Mouse (Mus musculus) cortical plate, adult 2 months (tissue): Measurements from ENCODE around the gene Zfp316. TPM values are rescaled to one million over a fixed set of nuclear protein-coding genes. Genes with fewer than 3 reads are reported as not detected.
A peak's percentile ranks its signal among the peaks of the same experiment; 100 is the strongest.

Experiments used
- H3K27ac ChIP-seq: fragments of 200-500 bp; 2 replicates; pipeline ENCODE4 v1.5.1; 2012; ENCODE audit warnings: low read length, control low read depth, inconsistent platforms; ENCODE audit not compliant: insufficient read depth
- H3K4me1 ChIP-seq: fragments of 200-500 bp; 2 replicates; pipeline ENCODE4 v1.6.1; 2011; ENCODE audit warnings: low read length; ENCODE audit not compliant: control insufficient read depth, insufficient read depth
- H3K4me3 ChIP-seq: fragments of 200-500 bp; 2 replicates; pipeline ENCODE4 v1.5.1; 2011; ENCODE audit warnings: mild to moderate bottlenecking, low read length, control low read depth; ENCODE audit not compliant: insufficient read depth
- CTCF ChIP-seq: fragments of 200-500 bp; IDR thresholded peaks from 2 replicates; pipeline ENCODE4 v1.5.1; 2011; ENCODE audit warnings: mild to moderate bottlenecking, control low read depth, low read length; ENCODE audit not compliant: insufficient read depth; ENCODE audit errors: extremely low read depth
- POLR2A ChIP-seq: fragments of 200-500 bp; IDR thresholded peaks from 2 replicates; pipeline ENCODE4 v1.6.1; 2011; ENCODE audit warnings: mild to moderate bottlenecking, low read length, control low read depth; ENCODE audit not compliant: insufficient read depth; ENCODE audit errors: extremely low read depth
- polyA plus RNA-seq: library from polyadenylated mRNA; depleted of rRNA; stranded (reverse); fragments of >200 nt; gene quantifications from 2 replicates; pipeline ENCODE4 v1.2.3, GENCODE M21; 2012

The Zfp316 gene
- polyA plus RNA-seq, 1 experiment: 13.9 TPM

DNA sequence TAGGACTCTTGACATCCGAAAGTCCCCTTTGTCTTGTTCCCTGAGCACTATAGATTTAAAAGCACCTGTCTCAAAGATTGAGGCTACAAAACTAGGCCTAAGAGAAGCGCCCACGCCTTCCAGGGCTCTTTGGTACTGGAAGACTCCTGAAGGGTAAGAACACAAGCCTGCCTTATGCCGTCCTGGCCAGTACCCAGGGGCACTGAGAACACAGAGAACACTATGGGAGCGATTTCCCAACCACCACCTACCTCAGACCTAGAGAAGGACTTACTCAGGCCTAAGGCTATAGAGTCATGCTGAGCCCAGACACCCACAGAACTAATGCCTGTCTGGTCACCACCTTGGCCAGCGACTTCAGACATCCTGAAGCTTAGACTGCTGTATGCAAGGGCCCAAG, 3.0 kb downstream of the Zfp316 start:
- H3K4me3 ChIP-seq: no peak overlapping the region

DNA sequence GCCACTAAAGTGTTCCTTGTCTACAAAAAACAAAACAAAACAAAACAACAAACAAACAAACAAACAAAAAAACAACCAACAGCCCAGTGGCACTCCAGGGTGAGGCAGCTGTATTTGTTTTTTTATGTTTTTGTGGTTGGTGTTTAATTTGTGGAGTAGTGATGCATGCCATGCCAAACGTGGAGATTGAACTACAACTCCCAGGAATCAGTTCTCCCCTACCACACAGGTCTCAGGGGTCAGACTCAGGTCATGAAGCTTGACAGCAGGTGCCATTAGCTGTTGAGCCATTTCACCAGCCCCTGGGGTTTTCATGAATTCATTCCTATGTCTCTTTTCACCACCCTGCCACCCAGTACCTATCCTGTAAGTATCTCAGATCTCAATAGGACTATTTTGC, 4.4 kb downstream of the Zfp316 start:
- H3K4me1 ChIP-seq: peaks cover 9% of the 10 kb centered on the region
- no peak overlapping the region for H3K4me3 ChIP-seq
- TF ChIP-seq CTCF (no peak), POLR2A (no peak)
- no peak overlapping the region for H3K27ac ChIP-seq

More for the DNA sequence above, 3.0 kb downstream of the Zfp316 start:
- TF ChIP-seq CTCF (no peak), POLR2A (no peak)
- Histone ChIP-seq H3K4me1 (peaks cover 11% of the 10 kb centered on the region), H3K27ac (no peak overlapping the region)

DNA sequence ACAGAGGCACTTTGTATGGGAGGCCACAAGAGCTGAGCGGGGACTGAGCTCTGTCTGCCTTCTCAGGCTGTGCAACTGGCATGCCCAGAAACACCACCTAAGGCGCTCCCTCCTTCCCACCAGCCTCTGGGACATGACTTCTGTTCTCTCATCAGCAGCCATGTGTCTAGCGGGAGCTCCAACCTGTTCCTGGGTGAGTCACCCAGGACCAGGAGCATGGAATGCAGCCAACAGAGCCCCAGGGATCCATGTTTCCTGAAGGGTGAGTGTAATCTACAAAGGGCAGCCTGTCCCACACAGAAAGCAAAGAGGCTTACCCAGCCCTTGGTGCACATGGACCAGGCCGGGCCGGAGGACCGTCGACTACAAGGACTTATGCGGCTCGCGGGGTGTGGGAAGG, 5.1 kb downstream of the Zfp316 start:
- Histone ChIP-seq H3K27ac (no peak overlapping the region), H3K4me1 (peaks cover 9% of the 10 kb centered on the region), H3K4me3 (no peak overlapping the region)
- no peak for TF ChIP-seq CTCF
- no peak for TF ChIP-seq POLR2A

DNA sequence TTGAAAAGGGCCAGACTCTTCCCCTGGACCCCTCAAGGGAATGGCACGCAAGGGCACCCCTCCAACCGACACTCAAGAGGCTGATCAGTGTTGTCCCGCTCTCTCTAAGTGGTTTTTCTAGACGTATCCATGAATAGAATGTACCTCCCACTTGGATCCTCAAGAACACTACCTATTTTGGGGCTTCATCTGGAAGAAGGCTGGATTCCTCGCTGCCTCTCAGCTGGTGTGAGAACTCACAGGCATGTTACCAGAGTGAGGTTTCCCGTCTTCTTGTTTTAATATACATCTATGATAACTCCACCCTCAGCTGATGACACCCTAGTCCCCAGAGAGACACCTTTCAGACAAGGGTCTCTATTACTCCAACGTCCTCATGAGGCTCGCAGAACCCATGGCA, 8.2 kb downstream of the Zfp316 start:
- Histone ChIP-seq H3K27ac (peak overlapping the region; percentile 10; the same call in 1 of the 2 replicates), H3K4me1 (peaks cover 6% of the 10 kb centered on the region), H3K4me3 (no peak overlapping the region)
- TF ChIP-seq POLR2A (no peak), CTCF (no peak)

DNA sequence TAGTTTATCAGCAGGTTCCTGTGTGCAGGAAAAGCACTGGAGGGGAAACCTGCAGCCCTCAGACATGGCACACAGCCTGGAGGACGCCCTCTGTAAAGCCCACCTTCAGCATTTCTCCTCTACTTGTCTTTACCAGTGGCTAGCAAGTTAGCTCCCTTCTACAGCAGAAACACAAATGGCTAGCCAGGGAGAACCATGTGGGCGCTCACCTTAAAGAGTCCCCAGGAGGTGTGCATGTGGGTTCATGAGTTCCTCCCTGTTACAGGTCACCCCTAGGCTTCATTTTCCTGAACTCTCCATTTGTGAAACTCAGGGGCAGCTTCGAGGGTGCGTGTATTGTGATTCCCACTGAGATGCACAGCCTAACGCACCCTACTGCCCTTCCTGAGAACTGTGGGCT, 14.0 kb downstream of the Zfp316 start:
- no peak overlapping the region for H3K27ac ChIP-seq
- no peak for TF ChIP-seq POLR2A
- no peak for TF ChIP-seq CTCF
- H3K4me1 ChIP-seq: no peaks in the 10 kb centered on the region; the same call in 1 of the 2 replicates
- no peak overlapping the region for H3K4me3 ChIP-seq

DNA sequence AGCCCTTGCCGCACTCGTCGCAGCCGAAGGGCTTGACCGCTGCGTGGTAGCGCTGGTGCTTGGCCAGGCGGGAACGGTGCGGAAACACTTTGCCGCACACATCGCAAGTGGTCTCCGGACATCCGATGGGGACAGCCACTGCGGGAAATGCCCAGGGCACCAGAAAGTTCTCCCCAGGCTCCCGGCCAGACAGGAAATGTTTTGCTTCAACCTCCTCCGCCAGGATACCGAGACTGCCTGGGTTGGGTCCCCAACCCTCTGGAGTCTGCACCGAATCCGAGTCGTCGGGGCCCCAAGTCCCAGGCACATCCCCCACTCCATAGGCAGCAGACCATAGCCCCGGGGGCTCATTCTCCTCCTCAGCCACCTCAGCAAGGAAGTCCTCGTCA, 14.7 kb downstream of the Zfp316 start:
- Histone ChIP-seq H3K4me3 (no peak overlapping the region), H3K27ac (no peak overlapping the region), H3K4me1 (no peaks in the 10 kb centered on the region)
- TF ChIP-seq POLR2A (no peak), CTCF (no peak)

DNA sequence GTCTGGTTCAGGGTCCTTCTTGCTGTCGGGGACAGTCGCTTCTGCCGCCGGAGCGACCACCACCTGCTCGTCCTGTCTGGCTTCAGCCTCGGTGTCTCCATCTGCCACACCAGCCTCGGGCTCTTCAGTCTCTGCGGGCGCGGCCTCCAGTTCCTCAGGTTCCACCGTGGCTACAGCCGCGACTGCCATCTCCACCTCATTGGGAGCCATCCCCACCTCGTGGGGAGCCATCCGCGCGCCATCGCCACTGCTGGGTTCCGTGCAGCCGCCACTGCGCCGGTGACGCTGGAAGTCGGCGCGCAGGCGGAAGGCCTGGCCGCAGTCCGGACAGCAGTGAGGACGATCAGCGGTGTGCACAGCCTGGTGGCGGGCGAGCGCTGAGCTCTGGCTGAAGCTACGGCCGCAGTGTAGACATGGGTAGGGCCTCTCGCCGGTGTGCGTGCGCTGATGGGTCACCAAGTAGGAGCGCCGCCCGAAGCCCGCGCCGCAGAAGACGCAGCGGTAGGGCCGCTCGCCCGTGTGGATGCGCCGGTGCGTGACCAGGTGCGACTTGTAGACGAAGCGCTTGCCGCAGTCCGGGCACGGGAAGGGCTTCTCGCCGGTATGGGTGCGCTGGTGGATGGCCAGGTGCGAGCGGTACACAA, 15.2 kb downstream of the Zfp316 start:
- H3K4me1 ChIP-seq: no peaks in the 10 kb centered on the region
- TF ChIP-seq CTCF: no peak
- no peak for TF ChIP-seq POLR2A
- no peak overlapping the region for H3K27ac ChIP-seq
- no peak overlapping the region for H3K4me3 ChIP-seq

DNA sequence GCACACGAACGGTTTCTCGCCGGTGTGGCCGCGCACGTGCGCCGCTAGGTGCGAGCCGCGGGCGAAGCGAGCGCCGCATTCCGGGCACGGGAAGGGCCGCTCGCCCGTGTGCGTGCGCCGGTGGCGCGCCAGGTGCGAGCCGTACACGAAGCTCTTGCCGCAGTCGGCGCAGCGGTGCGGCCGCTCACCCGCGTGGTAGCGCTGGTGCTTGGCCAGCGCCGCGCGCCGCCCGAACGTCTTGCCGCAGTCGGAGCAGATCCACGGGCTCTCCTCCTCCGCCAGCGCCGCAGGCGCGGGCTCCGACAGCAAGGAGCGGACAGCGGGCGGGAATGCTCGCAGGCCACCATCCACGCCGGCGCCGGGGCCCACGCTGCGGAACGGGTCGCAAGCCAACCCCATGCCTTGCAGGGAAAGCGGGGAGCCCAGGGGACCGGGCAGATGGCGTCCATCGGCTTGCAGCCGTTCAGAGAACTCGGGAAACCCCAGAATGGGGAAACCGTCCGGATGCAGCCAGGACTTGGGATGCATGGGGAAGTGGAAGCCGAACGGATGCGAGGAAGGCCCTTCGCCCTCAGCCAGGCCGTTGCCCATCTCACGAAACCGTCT, 15.8 kb downstream of the Zfp316 start:
- no peak overlapping the region for H3K27ac ChIP-seq
- no peaks in the 10 kb centered on the region for H3K4me1 ChIP-seq
- no peak for TF ChIP-seq POLR2A
- TF ChIP-seq CTCF: no peak
- H3K4me3 ChIP-seq: no peak overlapping the region

DNA sequence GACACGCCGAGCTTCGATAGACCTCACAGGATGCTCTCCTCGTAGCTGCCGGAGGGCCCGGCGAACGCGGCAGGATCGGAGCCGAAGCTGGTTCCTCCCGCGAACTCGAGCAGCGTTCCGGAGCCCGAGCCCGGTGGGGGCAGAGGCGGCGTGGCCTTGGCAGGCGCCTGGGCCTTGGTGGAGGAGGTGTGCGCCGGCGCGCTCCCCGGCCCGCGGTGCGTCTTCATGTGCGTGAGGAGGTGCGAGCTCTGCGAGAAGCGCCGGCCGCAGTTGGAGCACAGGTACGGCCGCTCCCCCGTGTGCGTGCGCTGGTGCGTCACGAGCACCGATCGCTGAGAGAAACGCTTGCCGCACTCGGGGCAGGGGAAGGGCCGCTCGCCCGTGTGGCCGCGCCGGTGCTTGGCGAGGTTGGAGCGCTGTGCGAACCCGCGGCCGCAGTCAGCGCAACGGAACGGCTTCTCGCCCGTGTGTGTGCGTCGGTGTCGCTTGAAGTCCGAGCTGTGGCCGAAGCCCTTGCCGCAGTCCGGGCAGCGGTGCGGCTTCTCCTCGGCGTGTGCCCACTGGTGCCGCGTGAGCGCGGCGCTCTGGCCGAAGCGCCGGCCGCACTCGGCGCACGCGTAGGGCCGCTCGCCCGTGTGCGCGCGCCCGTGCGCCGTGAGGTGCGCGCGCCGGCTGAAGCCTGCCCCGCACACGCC, 16.5 kb downstream of the Zfp316 start:
- TF ChIP-seq POLR2A (no peak), CTCF (no peak)
- Histone ChIP-seq H3K27ac (peak overlapping the region; percentile 46; the same call in 1 of the 2 replicates), H3K4me3 (no peak overlapping the region), H3K4me1 (no peaks in the 10 kb centered on the region)

DNA sequence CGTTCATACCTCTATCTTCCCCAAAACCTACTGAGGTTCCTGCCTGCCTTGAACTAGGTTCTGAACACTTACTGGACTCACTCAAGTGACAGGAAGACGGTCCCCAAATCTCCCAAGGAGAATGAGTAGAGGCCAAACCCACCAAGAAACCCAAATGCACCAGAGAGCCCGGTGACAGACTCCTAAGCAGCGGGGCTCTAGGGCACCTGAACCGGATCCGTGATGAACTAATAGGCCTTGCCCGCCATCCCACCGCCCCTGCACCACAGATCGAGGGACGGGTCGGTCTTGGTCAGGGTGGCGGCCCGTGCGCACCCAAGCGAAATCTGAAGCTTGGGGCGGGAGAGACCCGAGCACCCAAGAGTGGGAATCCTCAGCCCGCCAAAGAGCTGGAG, 17.0 kb downstream of the Zfp316 start:
- no peak overlapping the region for H3K4me3 ChIP-seq
- no peak for TF ChIP-seq POLR2A
- no peak for TF ChIP-seq CTCF
- no peaks in the 10 kb centered on the region for H3K4me1 ChIP-seq
- no peak overlapping the region for H3K27ac ChIP-seq
